In genomic region chr2:97124246-97124645, GRCm38 (mm10) we compare ENCODE assay signal across 10 mouse cellular contexts.
"Had no signal": no experiment of that assay in that cellular context is flagged by ENCODE, and none has a peak within 500 bp of the region (broad histone marks: within the 10 kb centered on the region; RNA-seq: fewer than 3 reads in every experiment).

No protein-coding gene starts in this region.

- H3K4me2 ChIP-seq: limb, embryonic 13.5 days; neural tube, embryonic 12.5 days had no signal

- H3K9me3 ChIP-seq: limb, embryonic 13.5 days; neural tube, embryonic 12.5 days had no signal

- H3K4me3 ChIP-seq: limb, embryonic 13.5 days; neural tube, embryonic 12.5 days had no signal

- H3K27ac ChIP-seq: limb, embryonic 13.5 days; liver, embryonic 14.5 days; neural tube, embryonic 12.5 days; stomach, postnatal 0 days had no signal

- H3K4me1 ChIP-seq: limb, embryonic 13.5 days; neural tube, embryonic 12.5 days had no signal

- H3K27me3 ChIP-seq: limb, embryonic 13.5 days; neural tube, embryonic 12.5 days had no signal

- DNase-seq: kidney, postnatal 36 days; layer of hippocampus, adult 9-11 months; layer of hippocampus, postnatal 36 days; lung, adult 18-20 months; midbrain, embryonic 14.5 days; thymus, postnatal 4 days had no signal

- H3K9ac ChIP-seq: limb, embryonic 13.5 days; liver, embryonic 14.5 days; neural tube, embryonic 12.5 days had no signal

- H3K36me3 ChIP-seq: limb, embryonic 13.5 days; neural tube, embryonic 12.5 days had no signal
